Mouse (Mus musculus): ENCODE results near the gene Hist1h3e. TPM values are rescaled to one million over a fixed set of nuclear protein-coding genes. Genes with fewer than 3 reads are reported as not detected.
"Not testable (repeated sequence)": the region's sequence is repeated elsewhere in the genome, so short reads cannot be mapped to it uniquely, and the experiment has no call there.

The Hist1h3e gene
- polyA plus RNA-seq, 1 experiment from 2014 or later: 9.6 TPM

- H3K4me1 ChIP-seq (ENCODE audit: control insufficient read depth, insufficient read depth, low read length); H3K27me3 ChIP-seq (ENCODE audit: control insufficient read depth, insufficient read depth, low read length); H3K36me3 ChIP-seq (ENCODE audit: control insufficient read depth, insufficient read depth, low read length); ATAC-seq (ENCODE audit: insufficient number of reproducible peaks, low FRiP score, low TSS enrichment, low read depth); H3K9me3 ChIP-seq (ENCODE audit: control insufficient read depth, low read length); DNase-seq (ENCODE audit: low spot score): not testable (repeated sequence)
- Histone ChIP-seq H3K27ac (replicated peaks; ENCODE audit: low read depth, low read length) (peak overlapping the region; percentile 91), H3K4me2 (ENCODE audit: low read depth, severe bottlenecking) (peak overlapping the region; percentile 77), H3K9ac (ENCODE audit: low read length) (peak overlapping the region; percentile 69), H3K4me3 (ENCODE audit: low read depth, low read length) (peak overlapping the region; percentile 41)
- WGBS: 6% methylated on average over 3 of the region's 3 CpGs
Observed at GRCm38 (mm10) chr13:23542225-23542980, 19.8 kb downstream of the Hist1h3e start.

- Histone ChIP-seq H3K9me3 (ENCODE audit: control insufficient read depth, low read length) (no peaks in the 10 kb centered on the region), H3K4me3 (ENCODE audit: low read depth, low read length) (no peak overlapping the region), H3K4me1 (ENCODE audit: control insufficient read depth, insufficient read depth, low read length) (peaks cover 5% of the 10 kb centered on the region), H3K9ac (ENCODE audit: low read length) (no peak overlapping the region), H3K27me3 (ENCODE audit: control insufficient read depth, insufficient read depth, low read length) (no peaks in the 10 kb centered on the region), H3K27ac (replicated peaks; ENCODE audit: low read depth, low read length) (no peak overlapping the region), H3K4me2 (ENCODE audit: low read depth, severe bottlenecking) (no peak overlapping the region), H3K36me3 (ENCODE audit: control insufficient read depth, insufficient read depth, low read length) (no peaks in the 10 kb centered on the region)
- DNase-seq (ENCODE audit: low spot score): no peak
- no peak for ATAC-seq (ENCODE audit: insufficient number of reproducible peaks, low FRiP score, low TSS enrichment, low read depth)
- 90% methylated on average over 3 of the region's 3 CpGs for WGBS
Observed at GRCm38 (mm10) chr13:23541497-23541896, 20.7 kb downstream of the Hist1h3e start.

- ATAC-seq (ENCODE audit: insufficient number of reproducible peaks, low FRiP score, low TSS enrichment, low read depth); H3K27ac ChIP-seq (replicated peaks; ENCODE audit: low read depth, low read length); DNase-seq (ENCODE audit: low spot score); H3K4me2 ChIP-seq (ENCODE audit: low read depth, severe bottlenecking); H3K9me3 ChIP-seq (ENCODE audit: control insufficient read depth, low read length); H3K36me3 ChIP-seq (ENCODE audit: control insufficient read depth, insufficient read depth, low read length); H3K4me1 ChIP-seq (ENCODE audit: control insufficient read depth, insufficient read depth, low read length); H3K27me3 ChIP-seq (ENCODE audit: control insufficient read depth, insufficient read depth, low read length); H3K4me3 ChIP-seq (ENCODE audit: low read depth, low read length); H3K9ac ChIP-seq (ENCODE audit: low read length): not testable (repeated sequence)
- 70% methylated on average over 1 of the region's 1 CpGs for WGBS
Observed at GRCm38 (mm10) chr13:23539821-23540220, 22.3 kb downstream of the Hist1h3e start.

- no peak overlapping the region for H3K9ac ChIP-seq (ENCODE audit: low read length)
- H3K4me2 ChIP-seq (ENCODE audit: low read depth, severe bottlenecking): no peak overlapping the region
- no peak overlapping the region for H3K4me3 ChIP-seq (ENCODE audit: low read depth, low read length)
- DNase-seq (ENCODE audit: low spot score) (no peak), ATAC-seq (ENCODE audit: insufficient number of reproducible peaks, low FRiP score, low TSS enrichment, low read depth) (no peak)
- 0 out of 2 replicates have a peak overlapping the region, but pooled peaks have one; percentile 16 for H3K27ac ChIP-seq (replicated peaks; ENCODE audit: low read depth, low read length)
- peaks cover 8% of the 10 kb centered on the region for H3K4me1 ChIP-seq (ENCODE audit: control insufficient read depth, insufficient read depth, low read length)
- no peaks in the 10 kb centered on the region for H3K9me3 ChIP-seq (ENCODE audit: control insufficient read depth, low read length)
- 55% methylated on average over 5 of the region's 5 CpGs for WGBS
- no peaks in the 10 kb centered on the region for H3K36me3 ChIP-seq (ENCODE audit: control insufficient read depth, insufficient read depth, low read length)
- H3K27me3 ChIP-seq (ENCODE audit: control insufficient read depth, insufficient read depth, low read length): no peaks in the 10 kb centered on the region
Observed at GRCm38 (mm10) chr13:23538249-23538648, 23.9 kb downstream of the Hist1h3e start.

GRCm38 (mm10) chr13:23537006-23537710 is 25.0 kb downstream of the Hist1h3e start:
- no peaks in the 10 kb centered on the region for H3K9me3 ChIP-seq (ENCODE audit: control insufficient read depth, low read length)
- H3K27ac ChIP-seq (replicated peaks; ENCODE audit: low read depth, low read length): no peak overlapping the region
- H3K27me3 ChIP-seq (ENCODE audit: control insufficient read depth, insufficient read depth, low read length): no peaks in the 10 kb centered on the region
- H3K4me3 ChIP-seq (ENCODE audit: low read depth, low read length): no peak overlapping the region; the same call in 1 of the 2 replicates
- peaks cover 11% of the 10 kb centered on the region for H3K4me1 ChIP-seq (ENCODE audit: control insufficient read depth, insufficient read depth, low read length)
- 81% methylated on average over 3 of the region's 3 CpGs for WGBS
- DNase-seq (ENCODE audit: low spot score) (no peak), ATAC-seq (ENCODE audit: insufficient number of reproducible peaks, low FRiP score, low TSS enrichment, low read depth) (no peak)
- H3K4me2 ChIP-seq (ENCODE audit: low read depth, severe bottlenecking): peak overlapping the region; percentile 75; the same call in 1 of the 2 replicates
- no peak overlapping the region for H3K9ac ChIP-seq (ENCODE audit: low read length)
- H3K36me3 ChIP-seq (ENCODE audit: control insufficient read depth, insufficient read depth, low read length): no peaks in the 10 kb centered on the region

- peaks cover 11% of the 10 kb centered on the region for H3K4me1 ChIP-seq (ENCODE audit: control insufficient read depth, insufficient read depth, low read length)
- ATAC-seq (ENCODE audit: insufficient number of reproducible peaks, low FRiP score, low TSS enrichment, low read depth) (no peak), DNase-seq (ENCODE audit: low spot score) (no peak)
- peak overlapping the region; percentile 75 for H3K4me2 ChIP-seq (ENCODE audit: low read depth, severe bottlenecking)
- H3K27ac ChIP-seq (replicated peaks; ENCODE audit: low read depth, low read length): peak overlapping the region; percentile 94
- no peaks in the 10 kb centered on the region for H3K36me3 ChIP-seq (ENCODE audit: control insufficient read depth, insufficient read depth, low read length)
- H3K9ac ChIP-seq (ENCODE audit: low read length): peak overlapping the region; percentile 70
- peak overlapping the region; percentile 47 for H3K4me3 ChIP-seq (ENCODE audit: low read depth, low read length)
- H3K9me3 ChIP-seq (ENCODE audit: control insufficient read depth, low read length): no peaks in the 10 kb centered on the region
- WGBS: 23% methylated on average over 7 of the region's 7 CpGs
- H3K27me3 ChIP-seq (ENCODE audit: control insufficient read depth, insufficient read depth, low read length): no peaks in the 10 kb centered on the region
Observed at GRCm38 (mm10) chr13:23536076-23536822, 25.9 kb downstream of the Hist1h3e start.

GRCm38 (mm10) chr13:23535137-23536075 is 26.8 kb downstream of the Hist1h3e start, which contains the start of gene Hist1h3g:
Gene Hist1h3g (plus strand): TSS chr13:23535422.
- H3K27me3 ChIP-seq (ENCODE audit: control insufficient read depth, insufficient read depth, low read length); H3K9me3 ChIP-seq (ENCODE audit: control insufficient read depth, low read length); H3K36me3 ChIP-seq (ENCODE audit: control insufficient read depth, insufficient read depth, low read length): not testable (repeated sequence)
- Histone ChIP-seq H3K4me2 (ENCODE audit: low read depth, severe bottlenecking) (peak within 1 kb of the TSS; percentile 75), H3K4me1 (ENCODE audit: control insufficient read depth, insufficient read depth, low read length) (peaks cover 11% of the 10 kb centered on the region), H3K4me3 (ENCODE audit: low read depth, low read length) (peak within 1 kb of the TSS; percentile 47), H3K27ac (replicated peaks; ENCODE audit: low read depth, low read length) (peak within 1 kb of the TSS; percentile 94), H3K9ac (ENCODE audit: low read length) (peak within 1 kb of the TSS; percentile 84)
- ATAC-seq (ENCODE audit: insufficient number of reproducible peaks, low FRiP score, low TSS enrichment, low read depth): peak; percentile 92
- peak; percentile 90 for DNase-seq (ENCODE audit: low spot score)
- under 1% methylated on average over 43 of the region's 62 CpGs for WGBS
